Mouse (Mus musculus): ENCODE measurements around the gene Pcmt1.
A peak's percentile ranks its signal among the peaks of the same experiment; 100 is the strongest.
"Not testable (repeated sequence)": the region's sequence is repeated elsewhere in the genome, so short reads cannot be mapped to it uniquely, and the experiment has no call there.

The Pcmt1 gene

DNA sequence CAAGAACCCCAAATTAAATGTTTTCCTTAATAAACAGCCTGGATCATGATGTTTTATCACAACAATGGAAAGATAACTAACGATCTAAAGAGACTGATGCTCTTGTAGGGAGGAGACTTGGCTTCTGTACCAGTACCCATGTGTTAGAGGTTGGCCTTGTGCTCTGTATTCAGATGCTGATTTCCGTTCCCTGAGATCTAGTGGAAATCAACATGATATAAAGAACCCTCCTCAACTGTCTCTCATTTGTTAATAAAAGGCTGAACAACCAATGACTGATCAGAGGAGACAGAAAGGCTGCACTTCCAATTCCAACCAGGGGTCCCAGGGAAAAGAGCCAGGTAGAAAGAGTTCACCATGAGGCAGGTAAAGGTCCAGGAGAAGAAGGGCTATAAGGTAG is 35.0 kb downstream of the Pcmt1 start:
- no peak for DNase-seq (ENCODE audit: low spot score in 2 of 2)

GRCm38 (mm10) chr10:7640366-7640765 is 40.6 kb downstream of the Pcmt1 start:
- DNase-seq (ENCODE audit: low spot score in 2 of 2), result no peak

DNA sequence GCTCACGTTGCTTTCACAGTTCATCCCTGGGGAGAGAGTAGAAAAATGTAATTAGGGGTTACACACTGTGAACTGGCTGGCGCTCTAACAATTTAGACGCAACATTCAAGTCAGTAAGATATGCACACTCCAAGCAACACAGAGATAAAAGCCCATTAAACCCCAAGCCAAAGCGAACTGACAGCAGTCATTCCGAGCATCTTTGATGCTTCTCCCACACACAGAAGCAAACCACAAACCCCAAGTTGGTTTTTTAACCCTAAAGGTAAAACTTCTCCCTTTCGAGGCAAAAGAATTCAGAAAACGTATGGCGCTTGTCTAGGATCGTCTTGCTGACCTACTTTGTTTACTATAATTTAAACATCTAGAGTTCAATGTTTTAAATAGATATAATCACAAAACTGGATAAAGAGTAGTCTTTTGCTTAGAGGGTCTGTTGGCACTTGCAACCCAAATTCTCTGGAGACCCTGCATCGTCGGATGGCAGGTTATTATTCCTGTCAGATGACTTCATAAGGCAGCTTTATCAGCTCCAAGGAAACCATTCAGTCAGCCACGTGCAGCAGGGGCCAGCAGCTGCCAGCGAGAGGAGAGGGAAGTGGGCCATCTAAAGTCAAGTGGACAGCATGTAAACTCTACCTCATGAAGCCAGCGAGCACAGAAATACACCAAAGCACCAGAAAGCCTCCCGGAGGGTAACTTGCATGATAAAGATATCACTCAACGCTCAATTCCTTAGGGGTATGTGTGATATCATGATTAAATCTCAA is 49.8 kb downstream of the Pcmt1 start:
- no peak for DNase-seq (ENCODE audit: low spot score in 2 of 2)

DNA sequence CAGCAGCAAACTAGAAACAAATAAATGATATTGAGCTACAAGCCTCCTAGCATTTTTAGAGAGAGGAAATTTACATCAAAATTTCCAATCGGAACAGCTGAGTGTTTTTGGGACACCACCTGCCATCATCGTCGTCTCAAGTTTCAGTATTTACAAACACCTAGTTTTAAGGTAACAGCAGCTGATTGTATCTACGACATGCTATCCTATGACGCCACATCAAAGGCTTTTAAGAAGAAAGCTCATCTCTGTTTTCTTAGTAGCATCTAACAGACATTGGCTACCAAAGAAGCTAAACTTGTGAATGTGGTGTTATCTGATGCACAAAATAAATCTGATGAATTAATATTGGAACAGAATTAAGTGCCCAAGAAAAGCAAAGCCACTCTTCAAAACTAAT is 50.6 kb downstream of the Pcmt1 start:
- no peak for DNase-seq (ENCODE audit: low spot score in 2 of 2)

DNA sequence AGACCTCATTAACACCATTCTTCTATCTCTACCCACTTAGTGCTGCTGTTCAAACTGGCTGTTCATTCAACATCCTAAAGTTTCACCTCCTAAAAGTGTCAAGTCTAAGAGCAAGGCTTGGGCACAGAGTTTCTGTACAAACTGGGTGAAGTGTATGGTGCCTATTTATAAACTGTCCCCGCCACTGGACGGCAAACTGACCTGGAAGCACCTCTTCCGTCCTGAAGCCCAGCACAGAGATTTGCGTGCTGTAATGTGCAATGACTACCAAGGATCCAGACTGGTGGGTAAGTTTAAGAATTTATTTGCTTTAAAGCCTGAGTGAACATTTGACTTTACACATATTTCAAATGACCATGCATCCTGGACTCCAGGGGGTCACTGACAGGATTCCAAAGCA is 51.8 kb downstream of the Pcmt1 start:
- DNase-seq (ENCODE audit: low spot score in 2 of 2), result no peak

- no peak for DNase-seq (ENCODE audit: low spot score in 2 of 2)
These were observed 56.9 kb downstream of the Pcmt1 start for GRCm38 (mm10) chr10:7623861-7624518.

DNA sequence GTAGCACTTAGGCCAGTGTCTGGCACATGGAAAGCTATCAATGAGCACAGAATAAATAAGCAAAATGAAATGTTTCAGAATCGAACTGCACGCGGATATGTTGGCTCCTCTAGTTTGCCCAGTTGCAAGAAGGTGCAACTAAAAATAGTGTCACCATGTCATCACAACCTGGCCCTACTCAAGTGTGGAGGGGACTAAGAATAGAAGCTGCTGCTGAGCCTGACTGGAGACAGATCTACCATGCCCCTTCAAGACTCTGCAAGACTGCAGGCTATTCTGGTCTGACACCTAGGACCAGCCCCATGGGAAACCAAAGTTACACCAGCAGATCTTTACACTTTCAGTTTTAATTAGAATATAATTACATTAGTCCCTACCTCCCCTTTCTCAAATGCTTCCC is 58.6 kb downstream of the Pcmt1 start:
- DNase-seq (ENCODE audit: low spot score in 2 of 2), result no peak

DNA sequence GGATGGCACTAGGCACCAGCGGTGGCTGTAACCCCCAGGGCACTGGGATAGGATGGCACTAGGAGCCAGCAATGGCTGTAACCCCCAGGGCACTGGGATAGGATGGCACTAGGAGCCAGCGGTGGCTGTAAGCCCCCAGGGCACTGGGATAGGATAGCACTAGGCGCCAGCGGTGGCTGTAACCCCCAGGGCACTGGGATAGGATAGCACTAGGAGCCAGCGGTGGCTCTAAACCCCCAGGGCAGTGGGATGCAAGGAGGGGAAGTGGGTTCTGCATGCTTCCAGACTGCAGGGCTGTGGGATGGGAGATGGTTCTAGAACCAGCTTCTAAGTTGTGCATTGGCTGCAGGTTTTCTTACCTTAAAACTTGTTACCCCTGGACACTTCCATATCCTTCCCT is 60.2 kb downstream of the Pcmt1 start:
- no peak for DNase-seq (ENCODE audit: low spot score in 2 of 2)

GRCm38 (mm10) chr10:7619821-7620241 is 61.1 kb downstream of the Pcmt1 start:
- DNase-seq (ENCODE audit: low spot score in 2 of 2), result no peak

DNA sequence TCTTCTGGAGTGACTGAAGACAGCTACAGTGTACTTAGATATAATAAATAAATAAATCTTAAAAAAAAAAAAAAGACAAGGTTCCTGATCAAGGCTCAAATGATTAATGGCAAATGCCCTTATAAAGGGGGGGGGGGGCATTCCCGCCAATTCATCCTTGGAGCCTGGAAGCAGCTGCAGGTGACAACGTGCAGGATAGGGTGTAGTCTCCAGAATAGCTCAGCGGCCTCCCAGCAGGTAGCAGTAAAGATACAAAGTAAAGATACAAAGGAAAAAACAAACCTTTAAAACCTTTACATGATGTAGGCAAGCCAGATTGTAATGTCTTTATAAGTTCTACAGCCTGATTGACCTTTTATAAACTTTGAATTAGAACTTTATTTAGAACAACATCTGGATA is 63.4 kb downstream of the Pcmt1 start:
- not testable (repeated sequence) for DNase-seq (ENCODE audit: low spot score in 2 of 2)

DNA sequence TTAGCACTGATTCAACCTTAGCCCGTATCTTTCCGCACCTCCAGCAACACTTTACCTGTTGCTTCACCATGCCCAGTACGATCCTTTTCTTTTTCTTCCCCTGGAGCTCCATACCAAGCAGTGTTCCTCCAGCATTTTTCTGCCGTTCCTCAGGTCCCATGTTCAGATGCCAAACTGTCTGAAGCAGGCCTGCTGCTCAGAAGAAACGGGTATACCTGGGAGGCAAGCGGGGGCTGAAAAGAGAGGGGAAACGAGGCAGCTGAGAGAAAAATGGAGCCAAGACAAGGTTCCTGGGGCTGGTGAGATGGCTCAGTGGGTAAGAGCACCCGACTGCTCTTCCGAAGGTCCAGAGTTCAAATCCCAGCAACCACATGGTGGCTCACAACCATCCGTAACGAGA is 63.8 kb downstream of the Pcmt1 start:
- not testable (repeated sequence) for DNase-seq (ENCODE audit: low spot score in 2 of 2)

GRCm38 (mm10) chr10:7614834-7615233 is 66.1 kb downstream of the Pcmt1 start:
- no peak for DNase-seq (ENCODE audit: low spot score in 2 of 2)

DNA sequence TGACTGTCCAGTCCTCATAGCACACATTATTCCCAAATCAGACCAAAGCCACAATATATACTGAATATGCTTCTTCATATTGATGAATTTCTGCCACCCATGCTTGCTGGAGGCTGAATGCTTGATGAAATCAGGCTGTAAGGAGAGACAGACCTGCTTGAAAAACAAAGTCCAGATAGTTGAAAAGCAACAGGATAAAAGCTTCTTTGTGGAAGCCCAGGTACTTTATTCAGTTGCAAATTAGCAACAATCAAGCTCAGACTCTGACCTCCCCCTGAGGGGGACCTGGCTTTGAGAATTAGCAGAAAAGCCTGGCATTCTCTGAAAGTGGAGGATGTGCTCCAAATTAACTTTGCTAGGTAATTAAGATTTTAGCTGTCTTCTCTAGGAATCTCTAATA is 68.7 kb downstream of the Pcmt1 start:
- not testable (repeated sequence) for DNase-seq (ENCODE audit: low spot score in 2 of 2)

DNA sequence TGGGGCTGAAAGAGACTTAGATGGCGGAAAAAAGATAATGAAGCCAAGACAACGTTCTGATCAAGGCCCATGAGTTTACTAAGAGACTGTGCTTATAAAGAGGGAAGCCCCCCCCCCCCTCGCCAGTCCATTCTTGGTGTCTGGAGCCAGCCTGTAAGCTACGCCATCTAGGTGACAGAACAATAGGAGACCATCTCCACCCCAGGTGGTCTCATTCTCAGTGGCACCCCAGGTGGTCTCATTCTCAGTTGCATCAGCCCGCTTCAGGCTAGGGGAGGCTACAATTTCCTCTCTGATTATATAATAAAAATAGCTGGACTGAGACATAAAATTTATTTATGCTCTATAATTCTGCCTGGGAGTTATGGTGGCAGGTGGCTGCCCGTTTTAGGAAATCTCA is 69.3 kb downstream of the Pcmt1 start:
- DNase-seq (ENCODE audit: low spot score in 2 of 2), result no peak

- DNase-seq (ENCODE audit: low spot score in 2 of 2), result no peak
These were observed 72.3 kb downstream of the Pcmt1 start for GRCm38 (mm10) chr10:7608611-7609010.

DNA sequence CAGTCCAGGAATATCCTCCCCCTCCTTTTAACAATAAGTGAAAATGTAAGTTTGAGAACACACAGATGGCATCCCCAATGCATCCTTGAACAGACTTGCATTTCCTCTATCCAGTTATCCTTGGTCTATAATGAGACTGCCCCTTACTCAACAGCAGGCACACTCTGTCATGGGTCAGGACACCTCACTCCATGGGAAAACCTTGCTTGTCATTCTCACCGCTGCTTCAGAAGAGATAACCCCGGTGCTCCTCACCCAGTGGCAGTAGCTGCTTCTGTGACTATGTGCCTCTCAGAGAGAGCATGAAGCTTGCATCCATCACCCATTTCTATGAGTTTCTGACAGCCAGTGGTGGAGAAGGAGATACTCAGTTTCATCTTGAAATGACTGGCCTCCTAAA is 74.5 kb downstream of the Pcmt1 start:
- DNase-seq (ENCODE audit: low spot score in 2 of 2), result no peak

DNA sequence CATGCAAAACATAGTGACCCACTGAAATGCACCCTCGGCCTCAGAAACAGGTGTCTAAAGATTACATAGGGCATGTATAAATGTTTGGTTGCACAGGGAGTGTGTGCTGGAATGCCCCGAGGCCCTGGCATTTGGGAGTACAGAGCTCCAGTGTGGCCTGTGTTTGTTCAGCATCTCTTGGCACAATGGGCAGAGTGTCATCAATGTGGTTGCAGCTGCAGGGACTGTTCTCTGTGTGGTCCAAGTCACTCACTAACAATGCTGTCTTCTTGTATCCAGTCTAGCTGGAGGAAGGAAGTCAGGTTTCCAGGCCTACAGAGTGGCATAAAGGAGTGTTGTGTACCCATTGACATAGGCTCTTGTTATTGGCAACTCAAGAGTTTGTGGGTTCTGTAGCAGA is 75.8 kb downstream of the Pcmt1 start:
- no peak for DNase-seq (ENCODE audit: low spot score in 2 of 2)

GRCm38 (mm10) chr10:7600647-7601046 is 80.3 kb downstream of the Pcmt1 start:
- DNase-seq (ENCODE audit: low spot score in 2 of 2), result peak; percentile 32 to 49

GRCm38 (mm10) chr10:7598177-7598576 is 82.8 kb downstream of the Pcmt1 start:
- DNase-seq (ENCODE audit: low spot score in 2 of 2), result no peak

DNA sequence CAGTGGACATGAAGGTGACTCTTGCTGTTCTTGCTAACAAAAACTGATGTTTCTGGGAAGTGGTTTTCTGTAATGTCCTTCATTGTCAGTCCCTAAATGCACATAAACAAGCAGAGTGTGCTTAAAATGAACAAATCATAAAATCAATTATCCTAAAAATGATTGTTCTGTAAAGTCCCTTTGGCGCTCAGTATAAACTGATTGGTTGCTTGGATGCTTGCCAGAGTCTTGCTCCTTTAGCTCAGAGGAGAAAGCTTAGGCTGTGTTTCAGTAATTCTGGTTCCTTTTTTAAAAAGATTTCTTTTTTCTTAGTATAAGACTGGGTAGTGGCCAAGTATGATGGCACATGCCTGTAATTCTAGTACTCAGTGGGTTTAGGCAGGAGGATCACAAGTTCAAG is 84.7 kb downstream of the Pcmt1 start:
- DNase-seq (ENCODE audit: low spot score in 2 of 2), result no peak

- DNase-seq (ENCODE audit: low spot score in 2 of 2), result no peak
These were observed 86.1 kb downstream of the Pcmt1 start for GRCm38 (mm10) chr10:7594797-7595196.

DNA sequence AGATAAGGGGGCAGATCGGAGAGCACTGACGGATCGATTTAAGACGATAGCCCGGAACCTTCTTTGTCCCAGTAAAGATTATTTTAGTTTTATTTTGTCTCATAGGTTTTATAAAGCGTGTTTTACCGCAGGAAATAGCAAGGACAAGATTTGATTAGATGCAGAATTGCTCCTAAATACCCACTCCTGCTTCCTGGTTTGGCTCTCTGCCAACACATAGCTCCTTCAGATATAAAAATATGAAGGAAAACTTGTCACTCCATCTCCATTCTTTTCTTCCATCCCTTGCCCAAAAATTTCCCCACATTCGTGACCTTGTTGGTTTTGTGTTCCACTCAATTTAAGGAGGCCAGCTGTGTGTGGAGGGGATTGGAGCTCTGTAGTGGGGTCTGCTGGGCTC is 90.1 kb downstream of the Pcmt1 start:
- DNase-seq (ENCODE audit: low spot score in 2 of 2), result no peak

DNA sequence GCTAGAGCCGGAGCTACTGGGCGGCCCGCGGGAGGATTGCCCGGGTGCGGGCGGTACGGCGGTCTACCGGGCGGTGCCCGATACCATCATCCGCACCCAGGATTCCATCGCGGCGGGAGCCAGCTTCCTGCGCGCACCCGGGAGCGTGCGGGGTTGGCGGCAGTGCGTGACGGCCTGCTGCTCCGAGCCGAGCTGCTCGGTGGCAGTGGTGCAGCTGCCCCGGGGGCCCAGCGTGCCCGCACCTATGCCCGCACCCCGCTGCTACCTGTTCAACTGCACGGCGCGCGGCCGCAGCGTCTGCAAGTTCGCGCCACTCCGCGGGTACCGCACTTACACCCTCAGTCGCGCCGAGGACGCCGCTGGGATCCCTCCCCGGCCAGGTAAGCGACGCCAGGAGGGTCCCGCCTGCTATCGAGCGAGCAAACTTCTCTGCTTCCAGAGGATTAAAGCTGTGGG is 90.7 kb downstream of the Pcmt1 start:
- peak in 1 of 2 experiments; percentile 21 for DNase-seq (ENCODE audit: low spot score in 2 of 2)

All from right cerebral cortex, postnatal 36 days (tissue).